Mouse (Mus musculus) C2C12 (cell line): ENCODE measurements around the gene Sult1d1. TPM values are rescaled to one million over a fixed set of nuclear protein-coding genes. Genes with fewer than 3 reads are reported as not detected.

Experiments
- H3K27me3 ChIP-seq: one replicate; pipeline ENCODE4 v1.6.1; 2011; ENCODE audit not compliant: control insufficient read depth, insufficient read depth, insufficient read length
- H3K36me3 ChIP-seq: one replicate; pipeline ENCODE4 v1.6.1; 2011; ENCODE audit not compliant: control insufficient read depth, insufficient read depth
- H3K4me3 ChIP-seq: one replicate; pipeline ENCODE4 v1.5.1; 2011; ENCODE audit warnings: mild to moderate bottlenecking, control low read depth; ENCODE audit not compliant: poor library complexity, insufficient read depth, severe bottlenecking
- H3K79me2 ChIP-seq: one replicate; pipeline ENCODE4 v1.6.1; 2011; ENCODE audit not compliant: control insufficient read depth, insufficient read depth
- H3K79me3 ChIP-seq: one replicate; pipeline ENCODE4 v1.6.1; 2011; ENCODE audit warnings: low read depth, control low read depth
- H3ac ChIP-seq: one replicate; pipeline ENCODE3; 2011; ENCODE audit warnings: low read depth; ENCODE audit not compliant: control insufficient read depth, insufficient read length
- CEBPB ChIP-seq: IDR thresholded peaks from one replicate; pipeline ENCODE4 v1.6.1; 2011; ENCODE audit warnings: low read depth, mild to moderate bottlenecking, control low read depth, moderate library complexity
- CTCF ChIP-seq: IDR thresholded peaks from one replicate; pipeline ENCODE4 v1.5.1; 2011; ENCODE audit not compliant: control insufficient read depth, insufficient read depth, insufficient read length
- FOSL1 ChIP-seq: IDR thresholded peaks from one replicate; pipeline ENCODE4 v1.8.0; 2011; ENCODE audit warnings: mild to moderate bottlenecking, low read length; ENCODE audit not compliant: poor library complexity, insufficient read depth, severe bottlenecking
- MYOG ChIP-seq: IDR thresholded peaks from one replicate; pipeline ENCODE4 v1.6.1; 2011; ENCODE audit not compliant: control insufficient read depth, insufficient read length; ENCODE audit errors: extremely low read depth
- USF1 ChIP-seq: IDR thresholded peaks from one replicate; pipeline ENCODE4 v1.6.1; 2011; ENCODE audit warnings: low read depth, mild to moderate bottlenecking, control low read depth, moderate library complexity
- microRNA-seq: library from miRNA; unstranded; fragments of <30 nt; microRNA quantifications from one replicate; pipeline ENCODE4, GENCODE M21; 2019; ENCODE audit warnings: borderline microRNAs expressed
- polyA plus RNA-seq: library from polyadenylated mRNA; unstranded; fragments of >200 nt; fragmentation: generic; extraction: Trizol; gene quantifications from one replicate; pipeline ENCODE4 v1.2.1, GENCODE M21; 2012; ENCODE audit warnings: missing spikeins

The Sult1d1 gene
- polyA plus RNA-seq, 1 experiment: not detected

GRCm38 (mm10) chr5:87505776-87506458 lies 62.9 kb downstream of the Sult1d1 start:
- no peak for TF ChIP-seq USF1
- no peak for TF ChIP-seq FOSL1
- no peak for TF ChIP-seq MYOG
- TF ChIP-seq CEBPB: no peak
- no peak for TF ChIP-seq CTCF
- no peak overlapping the region for H3K4me3 ChIP-seq
- no peak overlapping the region for H3ac ChIP-seq
- H3K27me3 ChIP-seq: no peaks in the 10 kb centered on the region
- H3K79me2 ChIP-seq: no peaks in the 10 kb centered on the region
- no peaks in the 10 kb centered on the region for H3K79me3 ChIP-seq
- no peaks in the 10 kb centered on the region for H3K36me3 ChIP-seq

Small RNA genes lying within 50 kb of the gene (microRNA-seq; reads per million reads assigned to microRNA genes)
- not detected for gene Mir3969

Other genes starting within 250 kb of the Sult1d1 start
- not detected for gene Ugt2a3, start 231.8 kb downstream of the Sult1d1 start, polyA plus RNA-seq
- gene Ugt2b38, start 144.8 kb downstream of the Sult1d1 start, polyA plus RNA-seq: not detected
- gene Ugt2a2, start 86.8 kb downstream of the Sult1d1 start, polyA plus RNA-seq: not detected
- gene Gm43638, start 82.2 kb downstream of the Sult1d1 start, polyA plus RNA-seq: not detected
- not detected for gene Ugt2a1, start 78.2 kb downstream of the Sult1d1 start, polyA plus RNA-seq
- gene Sult1b1, start 30.8 kb downstream of the Sult1d1 start, polyA plus RNA-seq: not detected
- gene Sult1e1, start 22.6 kb upstream of the Sult1d1 start, polyA plus RNA-seq: not detected
- not detected for gene Csn1s1, start 97.2 kb upstream of the Sult1d1 start, polyA plus RNA-seq
- gene Csn2, start 130.6 kb upstream of the Sult1d1 start, polyA plus RNA-seq: not detected
- gene Csn1s2a, start 205.5 kb upstream of the Sult1d1 start, polyA plus RNA-seq: not detected
- gene Csn1s2b, start 239.1 kb upstream of the Sult1d1 start, polyA plus RNA-seq: not detected